Mouse (Mus musculus): ENCODE measurements at regions not wholly inside any gene's neighbourhood (a gene's known extent, or its start where the extent isn't known, plus 50 kb on each side); places are given as distances from the start of the nearest gene placed in this dataset.

GRCm38 (mm10) chr6:33117877-33118276 is 57.8 kb upstream of the Chchd3 start:
- no peak for DNase-seq (ENCODE audit: low spot score in 2 of 2)

GRCm38 (mm10) chr6:33120581-33120980 is 60.5 kb upstream of the Chchd3 start:
- DNase-seq (ENCODE audit: low spot score in 2 of 2) = no peak

GRCm38 (mm10) chr6:33126574-33126973 is 66.5 kb upstream of the Chchd3 start:
- DNase-seq (ENCODE audit: low spot score in 2 of 2) = peak; percentile 41 to 61

- DNase-seq (ENCODE audit: low spot score in 2 of 2) = no peak
These were observed 76.8 kb upstream of the Chchd3 start for GRCm38 (mm10) chr6:33136906-33137305.

GRCm38 (mm10) chr6:33137823-33138222 is 77.8 kb upstream of the Chchd3 start:
- DNase-seq (ENCODE audit: low spot score in 2 of 2) = no peak

- DNase-seq (ENCODE audit: low spot score in 2 of 2) = no peak
These were observed 82.4 kb upstream of the Exoc4 start for GRCm38 (mm10) chr6:33166479-33166878.

GRCm38 (mm10) chr6:33173606-33174005 is 75.3 kb upstream of the Exoc4 start:
- DNase-seq (ENCODE audit: low spot score in 2 of 2) = no peak

GRCm38 (mm10) chr6:33174616-33175015 is 74.3 kb upstream of the Exoc4 start:
- DNase-seq (ENCODE audit: low spot score in 2 of 2) = no peak

GRCm38 (mm10) chr6:33189521-33190246 is 59.2 kb upstream of the Exoc4 start:
- DNase-seq (ENCODE audit: low spot score in 2 of 2) = no peak

- DNase-seq (ENCODE audit: low spot score in 2 of 2) = no peak
These were observed 55.1 kb upstream of the Exoc4 start for GRCm38 (mm10) chr6:33193823-33194222.

Measured in adrenal gland, postnatal 4 days (tissue).